10 mouse cellular contexts compared by ENCODE assay signal in genomic region chr5:20773341-20773740, GRCm38 (mm10).
A peak's percentile ranks its signal among the peaks of the same experiment; 100 is the strongest.
DNase-seq lines count a peak whose midpoint lies in the region; ATAC-seq and TF ChIP-seq lines count a peak whose summit lies in the region.
"Had no signal": no experiment of that assay in that cellular context is flagged by ENCODE, and none has a peak within 500 bp of the region (broad histone marks: within the 10 kb centered on the region; RNA-seq: fewer than 3 reads in every experiment).

No protein-coding gene starts in this region.

- DNase-seq in CD4-positive, CD25-positive, alpha-beta regulatory T cell, adult 2 months (ENCODE audit: low read depth, low spot score), result peak; percentile 28
- peak; percentile 39 for DNase-seq in kidney, adult 9 months
- no peak for DNase-seq in kidney, postnatal 4 days
- peak; percentile 31 for DNase-seq in ES-E14 (ENCODE audit: low read depth, low spot score)
- DNase-seq in induced T-regulatory cell, adult 2 months (ENCODE audit: low read depth), result peak; percentile 30
- peak; percentile 21 for DNase-seq in thymus, postnatal 4 days
- DNase-seq in cerebellum, postnatal 25 days, result no peak

- ATAC-seq in CD4-positive, CD25-positive, alpha-beta regulatory T cell, adult 4 months, result no peak

- no peaks in the 10 kb centered on the region; the same call in 1 of the 2 replicates for H3K36me3 ChIP-seq in ES-E14 (ENCODE audit: control insufficient read depth, insufficient read depth, low read length, poor library complexity, severe bottlenecking)
- H3K36me3 ChIP-seq: stomach, embryonic 15.5 days had no signal

- H3K4me1 ChIP-seq in ES-E14 (ENCODE audit: control insufficient read depth in 2 of 2, insufficient read depth in 2 of 2, low read length in 2 of 2, poor library complexity in 1 of 2), result no peaks in the 10 kb centered on the region
- H3K4me1 ChIP-seq: stomach, embryonic 15.5 days had no signal

- no peak overlapping the region for H3K9ac ChIP-seq in ES-E14 (ENCODE audit: insufficient read depth, low read depth, low read length, poor library complexity, severe bottlenecking)
- H3K9ac ChIP-seq: liver, embryonic 14.5 days; stomach, embryonic 15.5 days had no signal

- in situ Hi-C loops in ES-E14 (cut with MboI; ENCODE audit: low sequenced_read_pairs in 2 of 2, unreplicated experiment in 2 of 2), result no loop called here

- no peaks in the 10 kb centered on the region for H3K9me3 ChIP-seq in ES-E14 (ENCODE audit: control insufficient read depth, insufficient read depth, low read depth, low read length)
- H3K9me3 ChIP-seq: stomach, embryonic 15.5 days had no signal

- no peak overlapping the region for H3K27ac ChIP-seq in ES-E14 (ENCODE audit: insufficient read depth, low read depth, low read length, poor library complexity, severe bottlenecking)
- H3K27ac ChIP-seq: liver, embryonic 14.5 days; stomach, embryonic 15.5 days had no signal

- no peak overlapping the region for H3K4me3 ChIP-seq in ES-E14 (ENCODE audit: insufficient read depth in 1 of 2, low read depth in 1 of 2, low read length in 2 of 2, poor library complexity in 1 of 2, severe bottlenecking in 1 of 2)
- H3K4me3 ChIP-seq: stomach, embryonic 15.5 days had no signal

TF ChIP-seq in ES-E14, 5 proteins besides CTCF, POLR2A, EP300 and RAD21:
- TF ChIP-seq ZC3H11A (IDR thresholded peaks at IDR 0.05; ENCODE audit: borderline replicate concordance, low read depth, low read length) (peak; percentile 39; the same call in 1 of the 2 replicates), CHD2 (IDR thresholded peaks at IDR 0.05; ENCODE audit: low read depth, low read length) (no peak), ZNF384 (IDR thresholded peaks at IDR 0.05; ENCODE audit: low read depth, low read length) (no peak), MAFK (IDR thresholded peaks at IDR 0.05; ENCODE audit: insufficient read depth, low read depth, low read length) (peak; percentile 22; the same call in 1 of the 2 replicates)

Comparison
In these comparisons a context has a peak if more than half of its experiments do, and no peak if none do; other contexts are left out.
1. DNase-seq: peak in CD4-positive, CD25-positive, alpha-beta regulatory T cell, adult 2 months (single experiment), kidney, adult 9 months (single experiment), ES-E14 (single experiment), induced T-regulatory cell, adult 2 months (single experiment) and thymus, postnatal 4 days (single experiment); none in kidney, postnatal 4 days (0 of 2) and cerebellum, postnatal 25 days (0 of 2).